Mouse (Mus musculus) hindbrain, embryonic 13.5 days (tissue): ENCODE results near the gene Rnf169. TPM values are rescaled to one million over a fixed set of nuclear protein-coding genes. Genes with fewer than 3 reads are reported as not detected.
"Not testable (repeated sequence)": the region's sequence is repeated elsewhere in the genome, so short reads cannot be mapped to it uniquely, and the experiment has no call there.

Experiments used
- ATAC-seq: fragments of 200-750 bp; cut with Nextera tagmentation; 2 replicates; pipeline ENCODE4 v1.8.0; 2017; ENCODE audit warnings: moderate TSS enrichment; ENCODE audit not compliant: low FRiP score
- H3K27ac ChIP-seq: fragments of 300-500 bp; sonication (generic); 2 replicates; pipeline ENCODE4 v1.5.1; 2015; ENCODE audit warnings: inconsistent platforms, mild to moderate bottlenecking, moderate library complexity
- H3K27me3 ChIP-seq: fragments of 300-500 bp; sonication (generic); 2 replicates; pipeline ENCODE4 v1.6.1; 2015; ENCODE audit warnings: mild to moderate bottlenecking, inconsistent platforms
- H3K36me3 ChIP-seq: fragments of 300-500 bp; sonication (generic); 2 replicates; pipeline ENCODE4 v1.6.1; 2015; ENCODE audit warnings: mild to moderate bottlenecking, inconsistent platforms
- H3K4me1 ChIP-seq: fragments of 300-500 bp; sonication (generic); replicated peaks from 2 replicates; pipeline ENCODE4 v1.6.1; 2015; ENCODE audit warnings: inconsistent platforms
- H3K4me2 ChIP-seq: fragments of 300-500 bp; sonication (generic); 2 replicates; pipeline ENCODE4 v1.6.1; 2015; ENCODE audit warnings: inconsistent platforms, mild to moderate bottlenecking, moderate library complexity
- H3K4me3 ChIP-seq: fragments of 300-500 bp; sonication (generic); 2 replicates; pipeline ENCODE4 v1.5.1; 2015; ENCODE audit warnings: mild to moderate bottlenecking, inconsistent platforms
- H3K9ac ChIP-seq: fragments of 300-500 bp; sonication (generic); 2 replicates; pipeline ENCODE4 v1.6.1; 2015; ENCODE audit warnings: mild to moderate bottlenecking, inconsistent platforms
- H3K9me3 ChIP-seq: fragments of 300-500 bp; sonication (generic); 2 replicates; pipeline ENCODE4 v1.6.1; 2016; ENCODE audit warnings: inconsistent platforms
- WGBS: fragments of 180-500 bp; shearing (Covaris S2); methylation state at CpG from one replicate; pipeline ENCODE4 v1.1.7; 2015; 5-methylcytosine and 5-hydroxymethylcytosine counted together
- polyA plus RNA-seq: library from polyadenylated mRNA; unstranded; fragments of >200 nt; fragmentation: Nextera tagmentation; extraction: Ambion mirVana; gene quantifications from 2 replicates; pipeline ENCODE4 v1.2.1, GENCODE M21; 2015

Rnf169 gene
- polyA plus RNA-seq, 1 experiment from 2014 or later = 4.5 TPM

DNA sequence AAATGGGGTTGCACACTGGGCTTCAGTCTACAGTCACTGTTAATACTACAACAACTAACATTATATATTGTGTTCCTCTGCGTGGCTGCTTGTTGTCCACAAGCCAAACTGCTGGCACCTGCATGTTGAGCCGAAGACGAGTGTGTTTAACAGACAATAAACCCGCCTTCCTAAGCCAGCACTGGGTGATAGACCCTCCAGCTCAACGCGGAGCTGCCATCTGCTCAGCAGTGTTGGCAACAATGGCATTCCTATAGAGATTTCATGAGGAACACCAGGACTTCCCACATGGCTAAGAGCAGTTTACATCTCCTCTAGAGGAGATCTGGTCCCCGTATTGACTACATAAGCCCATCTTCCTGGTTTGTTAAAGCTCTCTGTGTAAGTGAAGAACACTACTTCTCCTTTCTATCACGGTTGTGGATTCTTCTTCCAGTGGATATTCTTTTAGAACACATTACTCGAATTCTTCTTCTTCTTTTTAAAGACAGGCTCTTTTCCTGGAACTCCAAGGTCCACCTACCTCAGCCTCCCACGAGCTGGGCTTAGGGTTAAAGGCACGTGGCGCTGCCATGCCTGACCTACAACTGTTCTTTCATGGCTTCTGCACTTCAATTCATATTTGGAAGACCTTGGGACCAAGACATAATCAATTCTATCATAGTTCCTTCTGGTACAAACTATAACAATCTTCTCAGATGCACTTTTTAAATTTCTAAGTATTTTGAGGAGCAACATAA is 22.9 kb downstream of the Rnf169 start:
- Histone ChIP-seq H3K4me1 (peaks cover 4% of the 10 kb centered on the region), H3K27ac (no peak overlapping the region), H3K4me3 (no peak overlapping the region), H3K9ac (no peak overlapping the region), H3K9me3 (no peaks in the 10 kb centered on the region), H3K36me3 (no peaks in the 10 kb centered on the region; the same call in 1 of the 2 replicates), H3K4me2 (no peak overlapping the region), H3K27me3 (no peaks in the 10 kb centered on the region)
- 83% methylated on average over 12 of the region's 12 CpGs for WGBS
- ATAC-seq = no peak

DNA sequence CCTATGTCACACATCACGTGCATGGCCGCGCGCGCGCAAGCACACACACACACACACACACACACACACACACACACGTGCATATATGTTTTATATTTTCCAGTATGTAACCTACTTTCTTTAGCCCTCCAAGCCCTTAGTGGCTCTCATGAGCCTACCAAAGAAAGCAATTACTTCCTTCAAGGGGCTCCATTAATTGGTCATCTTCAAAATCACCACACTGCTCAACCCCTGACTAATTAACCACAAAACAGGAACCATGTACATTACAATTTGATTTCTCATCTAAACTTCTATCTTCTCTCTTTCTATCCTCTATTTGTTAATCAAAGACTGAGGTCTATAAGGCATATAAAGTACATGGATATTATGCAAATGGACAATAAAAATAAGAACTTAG is 24.2 kb downstream of the Rnf169 start:
- no peaks in the 10 kb centered on the region for H3K9me3 ChIP-seq
- H3K4me3 ChIP-seq = no peak overlapping the region
- H3K9ac ChIP-seq = no peak overlapping the region
- WGBS = 96% methylated on average over 7 of the region's 7 CpGs
- no peak overlapping the region for H3K4me2 ChIP-seq
- 0 out of 2 replicates have a peak, but pooled peaks cover 3% of the 10 kb centered on the region for H3K4me1 ChIP-seq
- H3K27me3 ChIP-seq = no peaks in the 10 kb centered on the region
- no peak overlapping the region for H3K27ac ChIP-seq
- no peak for ATAC-seq
- peaks cover 7% of the 10 kb centered on the region for H3K36me3 ChIP-seq

DNA sequence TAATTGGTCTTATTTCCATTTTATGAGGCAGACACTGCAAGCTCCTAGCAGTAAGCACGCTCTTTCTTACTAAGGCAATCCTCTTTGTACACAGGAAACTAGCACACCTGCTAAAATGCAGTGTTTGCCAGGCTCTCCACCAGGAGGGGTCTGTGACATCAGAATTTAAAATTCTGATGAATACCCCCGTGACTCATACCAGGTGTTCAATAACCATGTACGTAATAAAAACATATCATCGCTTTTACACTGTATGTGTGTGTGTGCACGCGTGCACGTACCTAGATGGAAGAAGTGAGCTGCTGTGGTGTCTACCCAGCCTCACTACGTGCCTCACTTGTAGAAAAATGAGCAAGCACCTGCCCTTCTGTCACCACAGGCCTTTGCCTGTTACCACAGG is 26.0 kb downstream of the Rnf169 start:
- Histone ChIP-seq H3K4me2 (no peak overlapping the region), H3K36me3 (peaks cover 7% of the 10 kb centered on the region), H3K27ac (no peak overlapping the region), H3K4me1 (0 out of 2 replicates have a peak, but pooled peaks cover 3% of the 10 kb centered on the region), H3K9ac (no peak overlapping the region), H3K27me3 (no peaks in the 10 kb centered on the region), H3K9me3 (no peaks in the 10 kb centered on the region), H3K4me3 (no peak overlapping the region)
- no peak for ATAC-seq
- WGBS = 94% methylated on average over 8 of the region's 8 CpGs

DNA sequence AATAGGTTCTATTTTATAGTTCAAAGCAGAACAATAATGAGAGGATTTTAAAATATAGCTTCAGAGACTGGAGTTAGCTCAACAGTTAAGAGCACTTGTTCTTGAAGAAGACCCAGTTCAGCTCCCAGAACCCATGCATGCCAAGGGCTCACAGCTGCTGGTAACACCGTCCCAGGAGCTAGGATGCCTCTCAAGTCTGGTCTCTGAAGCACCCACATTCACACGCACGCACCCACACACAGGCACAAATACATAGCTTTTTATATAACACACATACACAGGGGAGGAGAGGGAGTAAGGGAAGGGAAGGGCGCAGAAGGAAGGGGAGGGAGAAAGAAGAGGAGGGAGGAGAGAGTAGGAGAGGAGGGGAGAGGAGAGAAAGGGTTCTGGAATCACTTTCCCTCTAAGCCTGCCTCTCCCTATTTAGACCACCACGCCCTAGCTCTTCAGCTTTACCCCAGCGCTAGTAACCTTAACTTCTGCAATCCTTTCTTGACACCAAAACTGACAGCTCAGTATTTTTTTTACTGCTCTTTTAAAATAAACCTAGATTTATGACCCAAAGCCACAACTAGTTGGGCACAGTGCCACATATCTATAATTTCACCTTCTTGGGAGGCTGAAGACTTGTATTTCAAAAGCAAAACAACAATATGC is 26.7 kb downstream of the Rnf169 start:
- no peaks in the 10 kb centered on the region for H3K27me3 ChIP-seq
- no peaks in the 10 kb centered on the region for H3K9me3 ChIP-seq
- no peak overlapping the region for H3K4me3 ChIP-seq
- H3K36me3 ChIP-seq = peaks cover 7% of the 10 kb centered on the region
- no peak overlapping the region for H3K9ac ChIP-seq
- 0 out of 2 replicates have a peak, but pooled peaks cover 3% of the 10 kb centered on the region for H3K4me1 ChIP-seq
- no peak overlapping the region for H3K27ac ChIP-seq
- no peak overlapping the region for H3K4me2 ChIP-seq
- no peak for ATAC-seq
- 96% methylated on average over 6 of the region's 6 CpGs for WGBS

DNA sequence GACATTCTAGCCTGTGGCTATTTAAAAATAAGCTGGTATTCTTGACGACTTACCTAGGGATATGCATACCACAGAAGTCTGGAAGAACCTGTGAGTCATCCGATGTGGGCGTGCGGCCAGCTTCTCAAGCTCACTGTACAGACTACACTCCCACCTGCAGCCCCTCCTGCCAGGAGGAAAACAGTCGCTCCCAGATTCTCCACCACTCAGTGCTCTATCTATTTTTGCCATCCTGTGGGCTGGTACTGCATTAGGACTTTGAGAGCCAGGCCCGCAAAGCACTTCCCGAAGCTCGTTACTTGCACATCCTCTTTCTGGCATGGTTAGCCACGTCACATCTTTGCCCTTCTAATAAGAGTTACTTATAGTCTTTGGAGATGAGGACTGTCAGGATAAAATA is 32.9 kb downstream of the Rnf169 start:
- no peaks in the 10 kb centered on the region for H3K9me3 ChIP-seq
- H3K36me3 ChIP-seq = peaks cover 62% of the 10 kb centered on the region
- no peak for ATAC-seq
- no peak overlapping the region for H3K27ac ChIP-seq
- H3K9ac ChIP-seq = no peak overlapping the region
- H3K4me3 ChIP-seq = no peak overlapping the region
- H3K27me3 ChIP-seq = no peaks in the 10 kb centered on the region
- no peaks in the 10 kb centered on the region for H3K4me1 ChIP-seq
- no peak overlapping the region for H3K4me2 ChIP-seq
- 92% methylated on average over 9 of the region's 9 CpGs for WGBS

DNA sequence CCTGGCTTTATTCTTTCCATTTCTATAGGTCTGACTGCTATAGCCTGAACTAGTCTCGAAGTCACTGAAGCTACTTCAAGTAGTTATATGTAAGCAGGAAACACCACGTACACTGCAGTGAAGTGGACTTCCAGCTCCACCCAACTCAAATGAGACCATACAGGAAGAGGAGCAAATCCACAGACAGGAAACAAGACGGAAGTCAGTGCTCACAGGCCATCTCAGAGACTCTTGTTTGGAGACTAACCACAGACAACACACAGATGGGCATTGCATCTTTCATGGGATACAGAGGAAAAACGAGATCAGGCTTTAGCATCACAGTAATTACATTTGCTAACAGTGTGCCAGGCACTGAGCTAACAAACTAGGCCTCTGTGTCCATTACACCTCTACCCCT is 33.9 kb downstream of the Rnf169 start:
- Histone ChIP-seq H3K36me3 (peaks cover 61% of the 10 kb centered on the region), H3K27me3 (no peaks in the 10 kb centered on the region), H3K4me1 (no peaks in the 10 kb centered on the region), H3K4me2 (no peak overlapping the region), H3K9me3 (no peaks in the 10 kb centered on the region), H3K27ac (no peak overlapping the region), H3K4me3 (no peak overlapping the region), H3K9ac (no peak overlapping the region)
- no peak for ATAC-seq
- 92% methylated on average over 4 of the region's 4 CpGs for WGBS

DNA sequence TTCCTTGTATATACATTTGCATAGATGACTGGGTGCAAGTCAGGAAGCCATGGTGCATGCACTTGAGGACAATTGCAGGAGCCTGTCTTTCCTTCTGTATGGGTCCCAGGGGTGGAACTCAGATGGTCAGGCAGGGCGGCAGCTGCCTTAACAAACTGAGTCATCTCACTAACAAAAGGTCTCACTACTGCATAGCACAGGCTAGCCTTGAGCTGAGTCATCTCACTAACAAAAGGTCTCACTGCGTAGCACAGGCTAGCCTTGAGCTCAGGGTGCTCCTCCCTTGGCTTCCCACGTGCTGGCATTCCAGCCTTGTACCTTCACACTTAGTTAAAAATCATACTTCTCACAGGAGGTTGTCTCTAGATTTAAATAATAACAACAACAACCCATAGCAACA is 34.3 kb downstream of the Rnf169 start:
- no peak overlapping the region for H3K4me2 ChIP-seq
- no peak overlapping the region for H3K27ac ChIP-seq
- H3K9me3 ChIP-seq = no peaks in the 10 kb centered on the region
- H3K36me3 ChIP-seq = peaks cover 61% of the 10 kb centered on the region
- no peaks in the 10 kb centered on the region for H3K27me3 ChIP-seq
- no peak overlapping the region for H3K4me3 ChIP-seq
- H3K9ac ChIP-seq = no peak overlapping the region
- WGBS = 97% methylated on average over 3 of the region's 3 CpGs
- no peaks in the 10 kb centered on the region for H3K4me1 ChIP-seq
- ATAC-seq = no peak

DNA sequence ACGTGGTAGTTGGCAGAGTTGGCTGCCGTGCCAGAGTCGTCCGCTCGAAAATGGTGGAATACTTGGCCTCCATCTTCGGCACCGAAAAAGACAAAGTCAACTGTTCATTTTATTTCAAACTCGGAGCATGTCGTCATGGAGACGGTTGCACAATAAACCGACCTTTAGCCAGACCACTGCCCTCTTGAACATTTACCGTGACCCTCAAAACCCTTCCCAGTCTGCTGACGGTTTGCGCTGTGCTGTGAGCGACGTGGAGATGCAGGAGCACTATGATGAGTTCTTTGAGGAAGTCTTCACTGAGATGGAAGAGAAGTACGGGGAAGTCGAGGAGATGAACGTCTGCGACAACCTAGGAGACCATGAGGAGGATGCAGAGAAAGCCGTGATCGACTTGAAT is 35.2 kb downstream of the Rnf169 start:
- not testable (repeated sequence) for ATAC-seq
- 93% methylated on average over 22 of the region's 22 CpGs for WGBS

DNA sequence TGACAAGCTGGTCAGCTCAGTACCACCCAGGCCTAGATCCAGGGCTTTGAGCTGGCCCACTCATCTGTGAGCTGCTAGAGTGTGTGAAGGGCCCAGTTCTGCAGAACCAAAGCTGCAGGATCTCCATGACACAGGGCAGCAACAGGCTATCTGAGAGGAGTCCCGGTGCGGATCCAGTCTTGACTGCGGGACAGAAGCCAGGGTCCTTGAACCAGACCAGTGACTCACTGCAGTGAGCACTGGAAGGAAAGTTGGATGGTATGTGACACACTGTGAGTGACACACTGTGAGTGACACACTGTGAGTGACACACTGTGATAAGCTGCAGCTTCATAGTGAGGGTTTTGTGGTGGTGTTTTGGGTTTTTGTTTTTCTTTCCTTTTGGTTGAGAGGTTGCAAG is 35.7 kb downstream of the Rnf169 start:
- H3K36me3 ChIP-seq = peaks cover 75% of the 10 kb centered on the region
- no peaks in the 10 kb centered on the region for H3K4me1 ChIP-seq
- no peak overlapping the region for H3K27ac ChIP-seq
- WGBS = 97% methylated on average over 3 of the region's 3 CpGs
- no peak overlapping the region for H3K4me3 ChIP-seq
- no peaks in the 10 kb centered on the region for H3K27me3 ChIP-seq
- H3K9ac ChIP-seq = no peak overlapping the region
- no peaks in the 10 kb centered on the region for H3K9me3 ChIP-seq
- H3K4me2 ChIP-seq = no peak overlapping the region
- no peak for ATAC-seq

More for the DNA sequence above, 35.2 kb downstream of the Rnf169 start:
- not testable (repeated sequence) for H3K4me1 ChIP-seq, H3K9me3 ChIP-seq, H3K27me3 ChIP-seq, H3K9ac ChIP-seq, H3K27ac ChIP-seq, H3K4me2 ChIP-seq, H3K4me3 ChIP-seq
- peaks cover 71% of the 10 kb centered on the region for H3K36me3 ChIP-seq

DNA sequence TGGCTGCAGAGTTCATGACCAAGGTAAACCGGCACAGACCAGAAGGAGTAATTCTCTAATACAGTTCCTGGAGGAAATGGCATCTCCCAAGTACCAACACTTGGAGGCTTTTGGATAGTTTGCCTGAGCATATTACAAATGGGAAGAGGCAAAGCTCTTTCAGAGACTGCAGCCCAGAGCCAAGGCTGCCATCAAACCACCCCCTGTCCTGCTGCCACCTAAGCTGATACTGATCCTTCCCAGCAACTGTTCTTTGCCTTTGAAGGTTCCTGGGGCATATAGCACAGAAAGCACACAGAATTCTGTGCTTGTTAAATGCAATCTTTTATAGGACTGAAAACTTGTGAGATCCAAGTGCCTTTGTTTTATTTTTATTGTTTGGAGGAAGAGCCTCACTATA is 39.6 kb downstream of the Rnf169 start:
- no peak overlapping the region for H3K9ac ChIP-seq
- H3K27ac ChIP-seq = no peak overlapping the region
- no peak overlapping the region for H3K4me2 ChIP-seq
- H3K36me3 ChIP-seq = peaks cover 62% of the 10 kb centered on the region
- H3K4me1 ChIP-seq = no peaks in the 10 kb centered on the region
- no peaks in the 10 kb centered on the region for H3K9me3 ChIP-seq
- H3K27me3 ChIP-seq = no peaks in the 10 kb centered on the region
- 100% methylated on average over 1 of the region's 1 CpGs for WGBS
- no peak for ATAC-seq
- H3K4me3 ChIP-seq = no peak overlapping the region

DNA sequence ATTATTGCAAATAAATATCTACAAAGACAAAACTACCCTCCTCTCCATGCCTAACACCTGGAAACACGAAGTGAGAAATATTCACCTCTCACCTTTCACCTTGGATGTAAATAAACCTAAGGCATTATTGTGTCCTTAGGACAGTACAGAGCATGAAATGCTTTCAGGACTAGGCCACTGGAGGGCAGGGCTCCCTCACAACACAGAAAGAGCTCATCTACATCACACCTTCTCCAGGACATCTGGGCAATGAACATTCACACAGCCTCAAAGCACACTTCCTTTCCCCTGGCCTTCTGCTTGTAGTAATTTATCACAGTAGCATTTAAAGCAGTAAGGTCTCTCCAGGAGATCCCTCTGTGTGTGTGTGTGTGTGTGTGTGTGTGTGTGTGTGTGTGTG is 44.5 kb downstream of the Rnf169 start:
- Histone ChIP-seq H3K36me3 (peaks cover 52% of the 10 kb centered on the region), H3K27ac (no peak overlapping the region), H3K27me3 (no peaks in the 10 kb centered on the region), H3K4me1 (no peaks in the 10 kb centered on the region), H3K9me3 (no peaks in the 10 kb centered on the region), H3K9ac (no peak overlapping the region), H3K4me2 (no peak overlapping the region), H3K4me3 (no peak overlapping the region)
- 93% methylated on average over 1 of the region's 1 CpGs for WGBS
- ATAC-seq = no peak

DNA sequence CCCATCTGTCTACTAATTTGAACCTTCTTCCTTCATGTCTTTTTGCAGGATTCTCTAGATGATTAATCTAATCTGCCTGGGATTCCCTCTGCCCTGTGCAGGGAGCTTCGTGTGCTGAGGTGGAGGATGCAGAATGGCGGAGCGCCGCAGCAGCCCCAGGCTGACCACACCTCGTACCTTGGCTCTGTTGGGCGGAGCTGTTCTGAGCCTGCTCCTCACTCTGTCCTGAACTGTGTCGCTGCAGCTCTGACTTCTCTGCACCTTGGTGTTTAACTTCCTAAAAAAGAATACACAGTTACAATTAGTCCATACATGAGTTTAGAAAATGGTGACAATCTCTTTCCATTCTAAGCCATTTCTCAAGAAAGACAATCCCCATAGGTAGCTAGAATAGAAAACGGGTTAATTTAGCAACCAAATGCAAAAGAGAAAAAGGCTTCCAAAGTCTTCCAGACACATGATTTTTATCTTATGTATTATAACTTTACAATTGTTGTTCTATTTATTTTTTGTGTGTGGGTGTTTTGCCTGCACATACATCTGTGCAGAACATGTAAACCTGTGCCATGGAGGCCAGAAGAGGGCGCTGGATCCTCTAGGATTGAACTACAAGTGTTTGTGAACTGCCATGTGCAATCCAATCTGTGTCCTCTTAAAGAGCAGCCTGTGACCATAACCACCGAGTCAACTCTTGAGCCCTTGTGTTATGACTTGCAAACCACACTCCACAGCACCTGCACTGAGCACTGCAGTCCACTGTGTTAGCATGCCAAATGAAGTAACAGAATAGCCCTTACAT is 53.1 kb downstream of the Rnf169 start:
- no peaks in the 10 kb centered on the region for H3K27me3 ChIP-seq
- no peak overlapping the region for H3K4me2 ChIP-seq
- H3K4me1 ChIP-seq = no peaks in the 10 kb centered on the region
- no peak for ATAC-seq
- no peaks in the 10 kb centered on the region for H3K9me3 ChIP-seq
- H3K4me3 ChIP-seq = no peak overlapping the region
- no peak overlapping the region for H3K9ac ChIP-seq
- peaks cover 56% of the 10 kb centered on the region for H3K36me3 ChIP-seq
- no peak overlapping the region for H3K27ac ChIP-seq
- WGBS = 80% methylated on average over 10 of the region's 10 CpGs
